Mouse (Mus musculus): ENCODE results near the gene Soga1.

- TF ChIP-seq GATA1 (IDR thresholded peaks at IDR 0.05; ENCODE audit: borderline replicate concordance, low read length), result no peak
- no peak for TF ChIP-seq TAL1 (conservative IDR thresholded peaks at IDR 0.05; ENCODE audit: low read depth, low read length)
Observed at GRCm38 (mm10) chr2:156981291-156981690, 97.8 kb downstream of the Soga1 start.
